Mouse (Mus musculus) spleen, adult 2 months (tissue): ENCODE data around the gene Anapc7.

ENCODE experiments used
- CTCF ChIP-seq: fragments of 200-500 bp; IDR thresholded peaks from 2 replicates; pipeline ENCODE4 v1.5.1; 2011; ENCODE audit warnings: mild to moderate bottlenecking, inconsistent platforms; ENCODE audit not compliant: insufficient read depth, insufficient read length, insufficient replicate concordance; ENCODE audit errors: extremely low read depth
- POLR2A ChIP-seq: fragments of 200-500 bp; IDR thresholded peaks from 2 replicates; pipeline ENCODE4 v1.6.1; 2011; ENCODE audit warnings: low read depth, low read length, inconsistent platforms

GRCm38 (mm10) chr5:122397495-122397894, 24.0 kb upstream of the Anapc7 start:
- TF ChIP-seq CTCF (no peak), POLR2A (no peak)
